Mouse (Mus musculus): ENCODE measurements at regions not wholly inside any gene's neighbourhood (a gene's known extent, or its start where the extent isn't known, plus 50 kb on each side); places are given as distances from the start of the nearest gene placed in this dataset.

DNA sequence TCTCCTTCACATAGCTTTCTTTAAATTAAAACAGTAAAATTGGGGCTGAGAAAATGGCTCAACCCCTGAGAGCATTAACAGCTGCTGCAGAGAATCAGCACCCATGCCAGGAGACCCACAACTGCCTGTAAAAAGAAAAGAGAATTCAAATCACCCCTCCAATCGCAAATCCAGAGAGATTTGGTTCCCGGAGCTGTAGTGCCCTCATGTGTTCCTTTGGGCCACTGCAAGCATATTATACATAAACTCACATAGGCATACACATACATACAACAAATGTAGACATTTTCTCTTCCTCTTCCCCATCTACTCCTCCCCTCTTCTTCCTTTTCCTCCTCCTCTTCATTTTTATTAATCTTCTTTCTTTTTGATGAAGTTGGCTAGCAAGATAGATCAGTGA lies 616.5 kb downstream of the Dok5 start:
- Histone ChIP-seq H3K27me3 (ENCODE audit: control insufficient read depth, insufficient read depth, low read length) (no peaks in the 10 kb centered on the region), H3K4me2 (no peak overlapping the region), H3K27ac (ENCODE audit: low read depth, low read length) (no peak overlapping the region), H3K4me3 (ENCODE audit: low read depth, low read length) (no peak overlapping the region), H3K4me1 (ENCODE audit: control insufficient read depth, insufficient read depth, low read length) (no peaks in the 10 kb centered on the region), H3K9me3 (replicated peaks; ENCODE audit: control insufficient read depth, low read length) (no peaks in the 10 kb centered on the region), H3K9ac (ENCODE audit: low read depth, low read length) (no peak overlapping the region), H3K36me3 (ENCODE audit: control insufficient read depth, insufficient read depth, low read length) (no peaks in the 10 kb centered on the region)
- no peak for ATAC-seq (replicated peaks; ENCODE audit: insufficient number of reproducible peaks, low FRiP score, low TSS enrichment)
- 82% methylated on average over 2 of the region's 2 CpGs for WGBS (ENCODE audit: insufficient replicate concordance)

- no peak overlapping the region for H3K27ac ChIP-seq (ENCODE audit: low read depth, low read length)
- no peaks in the 10 kb centered on the region for H3K9me3 ChIP-seq (replicated peaks; ENCODE audit: control insufficient read depth, low read length)
- H3K4me3 ChIP-seq (ENCODE audit: low read depth, low read length), result no peak overlapping the region
- ATAC-seq (replicated peaks; ENCODE audit: insufficient number of reproducible peaks, low FRiP score, low TSS enrichment), result no peak
- no peaks in the 10 kb centered on the region for H3K4me1 ChIP-seq (ENCODE audit: control insufficient read depth, insufficient read depth, low read length)
- H3K9ac ChIP-seq (ENCODE audit: low read depth, low read length), result no peak overlapping the region
- H3K36me3 ChIP-seq (ENCODE audit: control insufficient read depth, insufficient read depth, low read length), result no peaks in the 10 kb centered on the region
- no peaks in the 10 kb centered on the region for H3K27me3 ChIP-seq (ENCODE audit: control insufficient read depth, insufficient read depth, low read length)
- WGBS (ENCODE audit: insufficient replicate concordance), result 74% methylated on average over 14 of the region's 14 CpGs
- H3K4me2 ChIP-seq, result no peak overlapping the region
Observed at GRCm38 (mm10) chr2:171333816-171334757, 602.5 kb downstream of the Dok5 start.

- WGBS (ENCODE audit: insufficient replicate concordance), result 81% methylated on average over 8 of the region's 8 CpGs
- Histone ChIP-seq H3K9ac (ENCODE audit: low read depth, low read length) (no peak overlapping the region), H3K36me3 (ENCODE audit: control insufficient read depth, insufficient read depth, low read length) (no peaks in the 10 kb centered on the region), H3K4me2 (no peak overlapping the region), H3K4me3 (ENCODE audit: low read depth, low read length) (no peak overlapping the region), H3K9me3 (replicated peaks; ENCODE audit: control insufficient read depth, low read length) (no peaks in the 10 kb centered on the region), H3K27ac (ENCODE audit: low read depth, low read length) (no peak overlapping the region), H3K27me3 (ENCODE audit: control insufficient read depth, insufficient read depth, low read length) (no peaks in the 10 kb centered on the region), H3K4me1 (ENCODE audit: control insufficient read depth, insufficient read depth, low read length) (no peaks in the 10 kb centered on the region)
- ATAC-seq (replicated peaks; ENCODE audit: insufficient number of reproducible peaks, low FRiP score, low TSS enrichment), result no peak
Observed at GRCm38 (mm10) chr2:171332826-171333225, 601.2 kb downstream of the Dok5 start.

- no peak overlapping the region for H3K27ac ChIP-seq (ENCODE audit: low read depth, low read length)
- H3K9me3 ChIP-seq (replicated peaks; ENCODE audit: control insufficient read depth, low read length), result no peaks in the 10 kb centered on the region
- no peaks in the 10 kb centered on the region for H3K4me1 ChIP-seq (ENCODE audit: control insufficient read depth, insufficient read depth, low read length)
- ATAC-seq (replicated peaks; ENCODE audit: insufficient number of reproducible peaks, low FRiP score, low TSS enrichment), result no peak
- no peak overlapping the region for H3K4me3 ChIP-seq (ENCODE audit: low read depth, low read length)
- no peaks in the 10 kb centered on the region for H3K27me3 ChIP-seq (ENCODE audit: control insufficient read depth, insufficient read depth, low read length)
- WGBS (ENCODE audit: insufficient replicate concordance), result 82% methylated on average over 3 of the region's 3 CpGs
- H3K36me3 ChIP-seq (ENCODE audit: control insufficient read depth, insufficient read depth, low read length), result no peaks in the 10 kb centered on the region
- no peak overlapping the region for H3K4me2 ChIP-seq
- no peak overlapping the region for H3K9ac ChIP-seq (ENCODE audit: low read depth, low read length)
Observed at GRCm38 (mm10) chr2:171331529-171331928, 599.9 kb downstream of the Dok5 start.

GRCm38 (mm10) chr2:171326909-171327308 lies 595.3 kb downstream of the Dok5 start:
- Histone ChIP-seq H3K4me3 (ENCODE audit: low read depth, low read length) (no peak overlapping the region), H3K9me3 (replicated peaks; ENCODE audit: control insufficient read depth, low read length) (no peaks in the 10 kb centered on the region), H3K9ac (ENCODE audit: low read depth, low read length) (no peak overlapping the region), H3K4me1 (ENCODE audit: control insufficient read depth, insufficient read depth, low read length) (no peaks in the 10 kb centered on the region), H3K27ac (ENCODE audit: low read depth, low read length) (no peak overlapping the region), H3K4me2 (no peak overlapping the region), H3K36me3 (ENCODE audit: control insufficient read depth, insufficient read depth, low read length) (no peaks in the 10 kb centered on the region), H3K27me3 (ENCODE audit: control insufficient read depth, insufficient read depth, low read length) (no peaks in the 10 kb centered on the region)
- ATAC-seq (replicated peaks; ENCODE audit: insufficient number of reproducible peaks, low FRiP score, low TSS enrichment), result no peak
- WGBS (ENCODE audit: insufficient replicate concordance), result 71% methylated on average over 3 of the region's 3 CpGs

GRCm38 (mm10) chr2:171308486-171308885 lies 576.9 kb downstream of the Dok5 start:
- no peak for ATAC-seq (replicated peaks; ENCODE audit: insufficient number of reproducible peaks, low FRiP score, low TSS enrichment)
- Histone ChIP-seq H3K9ac (ENCODE audit: low read depth, low read length) (no peak overlapping the region), H3K4me3 (ENCODE audit: low read depth, low read length) (no peak overlapping the region), H3K27ac (ENCODE audit: low read depth, low read length) (no peak overlapping the region), H3K27me3 (ENCODE audit: control insufficient read depth, insufficient read depth, low read length) (no peaks in the 10 kb centered on the region), H3K4me2 (no peak overlapping the region), H3K36me3 (ENCODE audit: control insufficient read depth, insufficient read depth, low read length) (no peaks in the 10 kb centered on the region), H3K9me3 (replicated peaks; ENCODE audit: control insufficient read depth, low read length) (no peaks in the 10 kb centered on the region), H3K4me1 (ENCODE audit: control insufficient read depth, insufficient read depth, low read length) (no peaks in the 10 kb centered on the region)
- 64% methylated on average over 4 of the region's 4 CpGs for WGBS (ENCODE audit: insufficient replicate concordance)

DNA sequence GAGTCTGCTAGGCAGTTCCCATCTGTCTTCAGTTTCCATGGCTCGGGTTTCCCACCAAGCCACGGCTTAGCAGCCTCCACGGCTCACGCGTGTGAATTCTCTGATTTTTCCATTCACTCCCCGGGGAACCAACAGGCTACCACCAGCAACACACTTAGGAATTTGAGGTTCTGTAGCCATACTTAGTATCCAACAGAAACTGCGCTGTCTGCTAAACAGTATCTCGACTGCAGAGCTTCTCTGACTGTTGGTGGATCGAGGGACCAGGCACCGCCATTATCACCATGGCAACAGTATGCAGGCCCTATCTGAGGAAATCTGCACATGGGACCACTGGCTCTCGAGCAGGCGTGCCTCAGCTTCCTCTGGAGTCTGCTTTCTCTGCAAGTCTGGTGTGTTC lies 574.4 kb downstream of the Dok5 start:
- no peak for ATAC-seq (replicated peaks; ENCODE audit: insufficient number of reproducible peaks, low FRiP score, low TSS enrichment)
- Histone ChIP-seq H3K9ac (ENCODE audit: low read depth, low read length) (no peak overlapping the region), H3K9me3 (replicated peaks; ENCODE audit: control insufficient read depth, low read length) (no peaks in the 10 kb centered on the region), H3K4me3 (ENCODE audit: low read depth, low read length) (no peak overlapping the region), H3K36me3 (ENCODE audit: control insufficient read depth, insufficient read depth, low read length) (no peaks in the 10 kb centered on the region), H3K4me2 (no peak overlapping the region), H3K27ac (ENCODE audit: low read depth, low read length) (no peak overlapping the region), H3K4me1 (ENCODE audit: control insufficient read depth, insufficient read depth, low read length) (no peaks in the 10 kb centered on the region), H3K27me3 (ENCODE audit: control insufficient read depth, insufficient read depth, low read length) (no peaks in the 10 kb centered on the region)
- WGBS (ENCODE audit: insufficient replicate concordance), result 51% methylated on average over 12 of the region's 12 CpGs

- Histone ChIP-seq H3K9me3 (replicated peaks; ENCODE audit: control insufficient read depth, low read length) (no peaks in the 10 kb centered on the region), H3K4me1 (ENCODE audit: control insufficient read depth, insufficient read depth, low read length) (no peaks in the 10 kb centered on the region), H3K9ac (ENCODE audit: low read depth, low read length) (no peak overlapping the region), H3K27ac (ENCODE audit: low read depth, low read length) (no peak overlapping the region), H3K36me3 (ENCODE audit: control insufficient read depth, insufficient read depth, low read length) (no peaks in the 10 kb centered on the region), H3K27me3 (ENCODE audit: control insufficient read depth, insufficient read depth, low read length) (no peaks in the 10 kb centered on the region), H3K4me2 (no peak overlapping the region), H3K4me3 (ENCODE audit: low read depth, low read length) (no peak overlapping the region)
- no peak for ATAC-seq (replicated peaks; ENCODE audit: insufficient number of reproducible peaks, low FRiP score, low TSS enrichment)
- 66% methylated on average over 5 of the region's 5 CpGs for WGBS (ENCODE audit: insufficient replicate concordance)
Observed at GRCm38 (mm10) chr2:171298519-171298918, 566.9 kb downstream of the Dok5 start.

DNA sequence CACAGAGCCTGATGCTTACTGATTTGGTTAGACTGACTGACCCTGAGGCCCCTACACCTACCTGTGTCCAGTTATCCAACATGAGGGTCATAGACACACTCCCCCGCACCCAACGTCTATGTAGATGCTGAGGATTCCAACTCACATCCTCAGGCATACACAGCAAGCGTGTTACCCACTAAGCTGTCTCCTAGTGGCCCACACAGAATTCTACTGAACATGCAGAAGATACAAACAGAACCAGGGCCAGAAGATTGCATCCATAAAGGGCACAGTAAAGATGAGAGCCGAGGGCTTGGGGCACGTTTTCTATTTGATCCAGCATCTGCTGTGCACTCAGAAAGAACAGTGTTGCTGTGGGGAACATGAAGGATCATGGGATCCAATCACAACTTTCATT lies 564.0 kb downstream of the Dok5 start:
- no peak overlapping the region for H3K9ac ChIP-seq (ENCODE audit: low read depth, low read length)
- H3K4me2 ChIP-seq, result no peak overlapping the region
- no peak for ATAC-seq (replicated peaks; ENCODE audit: insufficient number of reproducible peaks, low FRiP score, low TSS enrichment)
- no peaks in the 10 kb centered on the region for H3K4me1 ChIP-seq (ENCODE audit: control insufficient read depth, insufficient read depth, low read length)
- no peaks in the 10 kb centered on the region for H3K36me3 ChIP-seq (ENCODE audit: control insufficient read depth, insufficient read depth, low read length)
- H3K27me3 ChIP-seq (ENCODE audit: control insufficient read depth, insufficient read depth, low read length), result no peaks in the 10 kb centered on the region
- no peak overlapping the region for H3K4me3 ChIP-seq (ENCODE audit: low read depth, low read length)
- H3K27ac ChIP-seq (ENCODE audit: low read depth, low read length), result no peak overlapping the region
- H3K9me3 ChIP-seq (replicated peaks; ENCODE audit: control insufficient read depth, low read length), result no peaks in the 10 kb centered on the region
- 82% methylated on average over 5 of the region's 5 CpGs for WGBS (ENCODE audit: insufficient replicate concordance)

Measured in heart, embryonic 11.5 days (tissue).